Mouse (Mus musculus) CD4-positive, CD25-positive, alpha-beta regulatory T cell, adult 2 months (primary cell): Measurements from ENCODE around the gene Mcu.

Experiments
- DNase-seq: peaks from one replicate; pipeline ENCODE4 v3.0.0-alpha.2; 2012; ENCODE audit warnings: low read depth, low spot score

Mcu gene

DNA sequence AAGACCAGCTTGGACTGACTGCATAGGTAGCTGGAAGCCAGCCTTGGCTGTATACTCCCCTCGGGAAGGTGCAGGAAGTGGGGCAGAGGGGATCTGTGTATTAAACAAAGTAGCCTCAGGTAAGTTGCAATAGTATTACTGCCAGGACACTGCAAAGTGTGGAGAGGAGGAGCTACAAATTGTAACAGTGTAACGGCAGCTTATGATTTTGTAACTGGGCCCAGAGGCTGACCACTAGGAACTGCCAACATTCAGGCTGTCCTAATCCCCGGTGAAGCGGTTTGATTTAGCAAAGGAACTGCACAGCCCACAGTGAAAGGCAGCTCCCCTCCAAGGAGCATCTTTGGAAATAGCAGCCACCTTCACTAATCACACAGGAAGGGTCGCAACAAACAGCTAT, 3.2 kb downstream of the Mcu start:
- DNase-seq, result no peak

DNA sequence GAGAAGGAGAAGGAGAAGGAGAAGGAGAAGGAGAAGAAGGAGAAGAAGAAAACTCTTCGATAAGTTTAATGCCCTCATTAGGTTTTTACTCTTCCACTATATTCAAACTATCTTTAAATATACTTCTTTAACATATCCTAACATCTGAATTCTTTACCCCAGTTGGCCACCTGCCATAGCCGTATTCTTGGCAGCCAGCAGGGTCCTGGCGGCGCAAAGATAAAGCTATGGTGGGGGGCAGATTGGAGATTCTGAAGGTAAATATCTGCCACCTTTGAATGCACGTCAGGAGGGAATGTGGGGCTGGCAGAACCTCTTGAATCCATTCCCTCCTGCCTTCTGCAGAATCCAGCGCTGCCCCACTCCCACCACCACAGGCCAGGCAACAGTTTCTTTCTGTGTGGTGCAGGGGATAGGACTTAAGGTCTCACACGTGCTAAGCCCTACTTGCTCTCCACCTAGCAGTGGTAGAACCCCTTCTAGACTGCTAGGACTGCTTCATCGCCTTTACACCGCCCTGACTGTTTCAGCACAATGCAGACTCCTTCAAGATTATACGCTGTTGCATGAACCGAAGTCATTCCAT, 11.5 kb downstream of the Mcu start:
- DNase-seq, result no peak

DNA sequence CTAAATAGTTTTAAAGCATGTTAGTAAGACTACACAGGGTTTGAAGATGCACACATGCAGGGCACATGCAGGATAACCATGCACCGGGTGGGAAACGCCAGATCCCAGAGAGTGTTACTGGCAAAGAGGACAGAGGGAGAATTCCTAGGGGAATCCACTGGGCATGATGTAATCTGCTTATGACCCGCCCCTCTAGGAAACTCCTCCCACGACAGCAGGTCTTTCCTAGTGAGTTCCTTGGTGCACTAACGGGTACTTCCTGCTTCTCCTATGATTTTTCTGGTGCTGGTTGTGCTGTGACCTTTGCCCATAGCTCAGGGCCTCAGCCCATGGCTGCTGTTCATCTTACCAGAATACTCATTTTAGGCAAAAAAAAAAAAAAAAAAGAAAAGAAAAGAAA, 12.6 kb downstream of the Mcu start:
- no peak for DNase-seq

DNA sequence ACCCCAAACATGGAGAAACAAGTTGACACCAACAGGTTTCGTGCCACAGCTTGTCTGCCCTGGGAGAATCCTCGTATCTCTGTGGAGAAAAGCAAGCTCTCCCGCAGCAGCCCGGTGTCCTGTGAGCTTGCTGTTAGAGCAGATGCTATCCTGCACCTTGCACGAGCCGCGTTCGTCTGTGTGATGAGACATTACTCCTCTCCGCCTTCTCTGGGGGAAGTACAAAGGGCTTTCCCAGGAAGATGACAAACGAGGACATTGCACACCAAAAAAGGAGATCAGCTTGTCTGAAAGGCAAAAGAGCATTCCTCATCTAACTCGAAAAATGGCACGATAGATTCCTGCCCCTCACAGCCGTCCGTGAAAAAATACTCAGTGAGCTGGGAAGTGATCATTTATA, 13.6 kb downstream of the Mcu start:
- DNase-seq, result no peak

DNA sequence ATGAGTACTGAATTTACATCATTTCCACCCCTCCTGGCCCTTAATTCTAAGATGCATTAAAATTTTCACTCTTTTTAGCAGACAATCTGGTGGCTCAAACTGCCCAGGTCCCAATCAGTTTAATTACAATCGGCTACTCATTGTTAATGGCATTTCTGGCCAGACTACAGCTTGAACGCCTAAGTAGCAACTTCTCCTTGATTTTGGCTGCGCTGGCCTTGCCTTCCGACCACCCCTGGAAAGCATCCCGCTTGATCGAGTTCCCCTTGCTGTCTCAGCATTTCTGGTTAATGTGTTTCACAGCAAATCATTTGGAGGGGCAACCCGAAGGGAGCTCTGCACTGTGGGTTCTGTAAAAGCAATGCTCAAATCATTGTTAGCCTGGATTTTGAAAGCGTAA, 14.4 kb downstream of the Mcu start:
- DNase-seq, result no peak

DNA sequence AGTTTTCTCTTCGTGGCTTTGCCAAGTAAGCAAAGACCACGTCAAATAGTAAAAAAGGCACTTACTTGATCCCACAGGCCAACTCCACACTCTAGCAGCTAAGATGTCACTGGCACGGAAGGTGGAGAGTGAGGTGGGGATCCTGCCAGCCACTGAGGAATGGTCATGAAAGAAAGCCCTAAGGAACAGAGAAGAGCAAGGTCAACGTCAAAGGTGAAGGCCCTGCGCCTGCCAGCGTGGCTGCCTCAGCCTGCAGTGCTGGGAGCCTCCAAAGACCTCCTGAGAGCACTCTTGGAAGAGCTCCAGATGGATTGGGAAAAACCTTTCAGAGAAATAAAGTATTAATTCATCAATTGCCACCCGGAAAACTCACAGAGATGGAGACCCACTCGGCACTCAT, 16.0 kb downstream of the Mcu start:
- DNase-seq, result no peak

DNA sequence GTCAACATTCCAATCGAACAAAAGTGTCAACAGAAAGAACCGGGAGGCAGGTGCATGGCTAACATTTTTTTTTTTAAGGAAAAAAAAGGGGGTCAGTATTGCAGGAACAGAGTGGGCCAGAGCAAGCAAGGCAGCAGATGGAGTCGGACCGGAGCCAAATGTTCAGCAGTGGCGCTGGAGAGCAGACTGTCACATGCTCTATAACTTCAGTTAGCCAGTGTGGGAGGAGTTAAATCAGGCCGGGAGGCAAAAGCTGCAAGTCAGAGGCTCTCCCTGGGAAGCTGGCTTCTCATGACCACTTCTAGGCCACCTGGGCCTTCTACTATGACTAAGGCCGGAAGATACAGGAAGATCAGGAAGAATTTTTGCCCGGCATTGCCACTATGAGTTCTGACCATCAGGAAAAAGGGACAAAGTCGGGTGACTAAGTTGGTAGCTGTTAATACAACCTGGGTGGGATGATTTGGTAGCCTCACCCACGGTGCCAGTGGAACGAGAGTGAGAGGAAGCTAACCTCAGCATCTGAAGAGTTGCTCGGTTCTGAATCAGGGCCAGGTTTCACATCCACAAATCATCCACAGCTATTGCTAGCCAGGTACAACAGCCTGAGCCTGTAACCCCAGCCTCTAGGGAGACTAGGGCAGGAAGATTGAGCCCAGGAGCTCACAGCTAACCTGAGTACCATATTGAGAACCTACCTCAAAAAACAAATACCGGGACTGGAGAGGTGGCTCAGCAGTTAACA, 22.5 kb downstream of the Mcu start:
- no peak for DNase-seq

DNA sequence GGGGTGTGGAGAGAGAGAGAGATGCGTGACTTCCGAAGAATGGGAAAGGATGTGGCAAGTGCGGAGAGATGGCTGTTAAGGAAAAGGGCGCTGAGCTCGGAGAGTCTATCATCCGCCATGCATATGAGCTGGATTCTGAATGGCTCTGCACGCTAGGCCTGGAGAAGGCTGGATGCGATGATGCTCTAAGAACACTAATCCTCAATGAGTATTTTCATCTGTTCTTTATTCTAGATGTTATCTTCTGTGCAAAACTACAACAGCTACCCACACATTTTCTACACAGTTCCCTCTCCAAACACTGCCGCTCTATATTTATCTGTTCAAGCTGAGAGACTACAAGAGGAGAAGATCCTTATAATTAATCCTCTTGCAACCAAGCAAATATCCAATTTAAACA, 25.9 kb downstream of the Mcu start:
- no peak for DNase-seq

DNA sequence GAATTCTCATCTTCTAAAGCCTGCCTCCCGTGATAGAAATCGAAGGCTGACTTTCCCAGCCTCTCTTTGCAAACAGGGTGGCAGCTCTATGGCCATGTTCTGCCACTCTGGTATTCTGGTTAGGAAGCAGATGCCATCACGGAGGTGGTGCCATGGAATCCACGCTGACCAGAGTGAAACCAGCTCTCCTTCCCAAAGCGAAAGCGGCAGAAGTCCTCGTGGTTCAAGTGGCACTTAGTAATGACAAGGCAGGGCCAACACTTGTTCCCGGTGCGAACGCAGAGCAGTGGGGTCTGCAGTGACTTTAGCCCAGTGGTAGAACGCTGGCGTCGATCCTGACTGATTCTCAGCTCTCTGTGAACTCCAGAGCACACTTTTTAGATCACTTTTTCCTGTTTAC, 26.6 kb downstream of the Mcu start:
- peak; percentile 38 for DNase-seq

DNA sequence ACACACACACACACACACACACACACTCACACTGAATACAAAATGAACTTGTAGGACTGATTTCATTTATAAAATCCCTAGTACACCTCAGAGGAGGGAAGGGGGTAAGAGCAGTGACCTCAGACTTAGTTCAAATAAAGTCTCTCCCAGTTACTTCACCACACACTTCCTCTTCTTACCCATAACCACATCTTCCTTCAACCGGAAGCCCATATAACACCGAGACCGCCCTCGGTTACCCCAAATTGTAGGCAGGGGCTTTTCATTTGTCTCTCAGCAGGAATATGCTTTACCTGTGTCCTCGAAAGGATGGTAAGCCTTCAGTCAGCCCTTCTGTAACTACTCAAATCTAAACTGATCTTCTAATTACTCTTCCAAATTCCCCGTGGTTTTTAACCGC, 27.1 kb downstream of the Mcu start:
- DNase-seq, result peak; percentile 72

DNA sequence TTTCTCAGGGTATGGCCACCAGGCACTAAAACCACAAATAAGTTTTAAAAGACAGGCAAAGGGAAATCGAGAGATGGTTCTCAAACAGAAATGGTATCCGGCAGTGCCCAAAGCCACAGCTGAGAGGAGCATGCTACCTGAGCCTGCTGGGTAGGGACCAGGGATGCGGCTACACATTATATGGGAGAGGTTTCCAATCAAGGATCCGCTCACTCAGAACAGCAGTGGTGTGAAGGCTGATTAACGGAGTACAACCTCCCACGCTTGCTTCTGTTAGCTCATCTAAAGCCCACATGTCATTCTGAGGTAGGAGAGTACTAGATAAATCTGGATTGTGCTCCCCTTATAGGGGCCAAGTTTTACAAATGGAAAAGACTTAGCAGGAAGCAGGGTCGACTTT, 28.4 kb downstream of the Mcu start:
- DNase-seq, result no peak

DNA sequence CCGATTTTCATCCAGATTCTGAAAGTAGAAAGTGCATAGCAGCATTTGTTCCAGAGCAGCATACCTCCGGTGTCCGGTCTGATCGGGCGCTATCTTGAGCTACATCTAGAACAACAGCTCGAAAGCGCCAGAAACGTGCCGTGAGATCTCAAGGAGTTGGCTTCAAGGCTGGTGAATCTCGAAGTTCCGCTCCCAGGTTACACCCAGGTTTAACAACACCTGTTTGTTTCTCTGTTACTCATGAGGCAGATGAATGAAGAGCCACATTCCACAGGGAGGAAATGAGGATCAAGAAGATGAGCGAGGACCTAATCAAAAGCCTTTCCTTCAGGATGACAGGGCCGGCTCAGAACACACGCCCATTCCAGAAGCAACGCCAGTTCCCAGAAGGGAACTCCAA, 29.7 kb downstream of the Mcu start:
- no peak for DNase-seq

DNA sequence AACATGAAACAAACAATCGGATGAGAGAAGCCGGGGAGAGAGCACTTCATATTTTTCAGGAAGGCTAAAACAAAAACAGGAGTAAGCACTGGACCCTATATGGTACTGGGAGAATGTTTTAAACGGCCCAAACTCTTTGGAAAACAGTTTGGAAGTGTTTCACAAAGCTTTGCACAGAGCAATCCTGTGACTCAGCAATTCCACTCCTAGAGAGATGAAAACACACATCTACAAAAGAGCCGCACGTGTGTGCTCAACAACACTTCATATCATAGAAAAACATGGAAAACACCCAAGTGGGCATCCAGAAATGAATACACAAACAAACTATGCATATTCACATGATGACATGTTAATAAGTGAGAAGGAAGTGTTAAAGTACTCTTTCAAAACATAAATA, 30.9 kb downstream of the Mcu start:
- DNase-seq, result no peak

DNA sequence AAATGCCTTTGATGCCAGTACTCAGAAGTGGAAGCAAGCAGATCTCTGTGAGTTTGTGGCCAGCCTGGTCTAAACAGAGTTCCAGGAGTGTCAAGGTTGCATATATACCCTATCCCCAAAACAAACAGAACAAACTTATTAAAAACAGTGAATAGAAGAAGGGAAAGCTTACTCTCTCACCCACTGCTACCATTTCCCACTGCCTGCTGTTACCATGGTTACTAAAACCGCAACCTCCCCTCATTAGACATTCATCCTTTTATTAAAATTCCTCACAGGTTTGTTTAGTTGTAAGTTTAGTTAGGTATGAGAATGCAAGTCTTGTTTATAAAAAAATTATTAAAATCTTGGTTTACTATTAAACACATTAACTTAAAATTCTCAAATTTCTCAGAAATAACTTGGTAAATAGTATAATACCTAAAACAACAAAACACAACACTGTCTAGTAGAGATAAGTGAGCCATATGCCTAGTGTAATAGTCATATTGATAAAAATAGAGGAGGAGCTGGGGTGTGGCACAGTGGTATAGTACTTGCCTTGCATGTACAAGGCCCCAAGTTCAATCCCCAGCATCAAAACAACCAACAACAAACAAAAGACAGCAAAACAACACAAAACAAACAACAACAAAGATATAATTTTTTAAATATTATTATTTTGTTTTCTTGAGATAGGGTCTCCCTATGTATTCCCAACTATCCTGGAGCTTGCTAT, 34.5 kb downstream of the Mcu start:
- peak; percentile 37 for DNase-seq

DNA sequence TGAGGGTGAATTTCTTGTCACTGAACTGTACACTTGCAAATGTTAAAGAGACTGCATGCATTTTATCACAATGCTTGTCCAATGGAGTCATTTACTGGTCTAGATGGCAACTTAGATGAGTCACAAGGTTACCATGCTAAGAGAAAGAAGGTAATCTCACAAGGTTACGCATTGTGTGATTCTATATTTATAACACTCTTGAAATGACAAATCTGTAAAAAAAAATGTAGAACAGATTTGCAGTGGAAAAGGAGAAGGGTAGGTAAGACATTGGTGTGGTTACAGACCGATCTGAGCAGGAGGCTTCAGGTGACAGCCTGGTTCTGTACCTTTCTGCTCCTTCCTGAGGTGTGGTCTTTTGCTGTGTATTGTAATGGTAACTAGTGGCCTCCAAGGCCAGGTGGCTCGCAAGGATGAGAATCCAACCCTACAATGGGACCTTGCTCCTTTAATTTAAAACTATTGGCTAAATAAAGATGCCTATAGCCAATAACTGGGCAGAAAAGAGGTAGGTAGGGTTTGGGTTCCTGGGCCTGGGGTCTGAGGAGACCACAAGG, 35.8 kb downstream of the Mcu start:
- no peak for DNase-seq

DNA sequence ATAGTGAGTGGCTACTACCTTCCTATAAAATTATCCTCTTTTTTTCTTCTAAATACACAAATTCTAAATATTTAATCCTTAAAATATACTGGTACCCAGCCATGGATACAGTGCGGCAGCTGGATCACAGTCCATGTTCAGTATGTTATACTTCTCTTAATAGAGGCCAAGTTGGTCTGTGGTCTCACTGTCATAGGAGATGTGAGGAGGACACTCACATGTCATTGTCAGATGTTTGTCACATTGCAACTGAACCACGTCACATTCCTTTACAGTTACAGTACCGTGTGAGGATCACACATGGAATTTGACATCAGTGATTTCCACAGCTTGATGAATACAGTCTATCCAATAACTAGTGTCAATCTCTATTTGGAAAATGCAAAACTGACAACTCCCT, 36.8 kb downstream of the Mcu start:
- no peak for DNase-seq

DNA sequence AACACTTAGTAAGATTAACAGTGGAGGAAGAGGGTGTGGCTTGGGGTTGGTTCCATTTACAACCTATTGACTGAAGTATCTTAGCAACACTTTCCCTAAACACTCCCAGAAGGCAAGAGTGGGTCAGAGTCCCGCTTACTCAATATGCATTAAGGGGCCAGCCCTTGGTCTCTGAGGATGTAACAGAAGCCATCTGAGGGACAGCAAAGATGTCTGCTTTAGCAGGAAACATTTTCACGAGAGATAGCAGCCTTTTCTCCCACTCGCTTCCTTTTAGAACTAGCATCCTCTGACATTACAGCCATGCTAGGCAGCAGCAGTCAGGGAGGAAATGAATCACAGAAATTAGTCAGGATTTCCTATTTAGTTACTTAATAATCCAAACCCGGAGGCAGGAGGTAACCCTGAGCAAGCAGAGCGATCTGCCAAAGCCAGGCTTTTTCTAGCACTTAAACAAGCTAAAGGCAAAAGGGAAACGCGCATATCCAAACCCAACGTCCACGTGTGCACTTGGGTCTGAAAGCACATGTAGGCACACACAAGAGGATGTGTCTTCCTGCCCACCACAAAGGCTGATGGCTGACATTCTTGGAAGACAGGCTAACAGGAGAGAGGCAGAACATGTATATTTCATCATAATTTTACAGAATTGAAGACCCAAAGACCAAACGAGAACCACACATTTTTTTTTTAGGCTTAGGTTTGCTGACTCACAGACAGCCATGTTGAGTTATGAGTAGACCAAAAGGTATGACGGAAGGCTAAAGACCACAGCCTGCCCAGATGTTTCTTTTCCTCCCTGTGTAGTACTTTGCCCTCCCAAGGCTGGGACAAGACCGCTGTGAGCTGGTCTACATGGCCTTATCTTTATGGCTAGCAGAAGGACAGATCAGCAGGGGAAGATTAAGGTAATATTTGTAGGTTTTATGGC, 38.4 kb downstream of the Mcu start:
- DNase-seq, result peak; percentile 69

DNA sequence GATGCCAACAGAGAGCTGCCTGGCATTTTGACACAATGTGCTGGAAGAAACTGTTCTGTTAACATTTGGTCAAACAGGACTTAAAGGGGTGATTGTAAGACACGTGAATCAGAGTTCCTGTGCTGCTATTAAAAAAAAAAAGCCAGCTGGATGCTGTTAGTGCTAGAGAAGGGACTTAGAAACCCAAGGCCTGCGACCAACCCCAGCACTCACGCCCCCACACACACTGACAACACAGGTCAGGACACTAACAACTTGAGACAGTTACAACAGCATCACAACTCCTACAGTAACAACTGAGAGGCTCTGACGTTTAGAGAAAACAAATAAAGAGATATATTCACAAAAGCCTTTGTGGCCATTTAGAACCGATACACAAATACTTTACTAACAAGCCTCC, 40.2 kb downstream of the Mcu start:
- DNase-seq, result no peak

DNA sequence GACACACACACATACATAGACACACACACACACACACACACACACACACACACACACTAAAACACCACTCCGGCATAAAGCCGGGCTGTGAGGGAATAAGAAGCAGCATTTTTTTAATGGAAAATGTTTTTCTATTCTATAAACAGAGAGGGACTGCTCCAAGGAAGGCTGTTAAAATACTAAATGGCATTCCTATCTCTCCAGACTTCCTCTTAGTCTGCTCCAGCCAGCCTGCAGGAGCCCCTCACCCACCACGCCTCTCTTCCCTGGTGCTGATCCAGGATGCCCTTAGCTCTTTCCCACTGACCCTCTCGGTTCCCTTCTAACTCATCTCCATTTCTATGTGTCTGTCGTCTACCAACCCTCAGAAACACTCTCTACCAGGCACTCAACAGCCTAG, 44.5 kb downstream of the Mcu start:
- DNase-seq, result no peak

DNA sequence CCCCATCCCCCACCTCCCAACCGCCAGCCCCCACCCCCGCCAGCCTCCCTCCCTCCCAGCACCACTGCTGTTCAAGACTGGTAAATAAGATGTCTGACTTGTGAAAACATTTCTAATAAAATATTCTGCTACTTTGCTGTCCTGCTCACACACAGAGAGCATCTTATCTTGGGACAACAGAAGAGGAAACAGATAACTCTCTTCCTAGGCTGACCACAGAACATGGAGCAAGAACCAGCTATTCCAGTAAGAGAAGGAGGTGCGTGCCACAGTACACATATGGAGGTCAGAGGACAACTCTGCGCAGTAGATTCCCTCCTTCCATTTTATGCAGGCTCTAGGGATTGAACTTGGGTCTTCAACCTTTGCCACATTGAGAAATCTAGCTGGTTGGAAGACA, 45.2 kb downstream of the Mcu start:
- DNase-seq, result no peak

DNA sequence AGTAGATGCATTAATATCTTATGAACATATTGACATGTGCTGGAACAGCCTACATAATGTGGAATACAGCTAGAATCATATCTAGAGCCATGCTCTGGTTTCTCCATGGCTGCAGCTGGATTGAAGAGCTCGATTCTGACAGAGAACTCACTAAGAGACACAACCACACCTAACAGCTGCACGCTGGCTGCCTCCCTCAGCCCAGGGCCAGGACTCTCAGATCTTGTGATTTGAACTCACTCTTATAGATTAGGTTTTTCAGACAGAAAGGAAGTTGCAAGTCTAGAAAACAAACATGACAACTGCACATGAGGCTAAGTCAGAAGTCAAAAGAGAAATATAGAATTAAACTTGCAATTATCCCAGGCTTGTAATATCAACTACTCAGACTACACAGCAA, 45.7 kb downstream of the Mcu start:
- DNase-seq, result peak; percentile 49

DNA sequence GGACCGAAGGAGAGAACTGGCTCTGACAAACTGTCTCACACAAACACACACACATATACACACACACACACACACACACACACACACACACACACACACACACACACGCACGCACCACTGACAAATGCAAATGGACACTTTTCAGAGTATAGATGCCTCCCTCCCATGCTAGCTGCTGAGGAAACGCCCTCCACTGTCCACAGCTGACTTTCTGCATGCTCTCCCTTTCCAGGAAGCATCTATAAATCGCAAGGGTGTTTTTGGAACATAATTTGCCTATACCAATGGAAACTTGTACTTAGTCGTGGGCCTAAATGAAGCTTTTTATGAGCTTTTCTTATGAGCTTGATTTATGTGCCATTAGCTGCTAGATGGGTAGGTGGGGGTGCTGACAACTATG, 46.1 kb downstream of the Mcu start:
- DNase-seq, result peak; percentile 42
